Mouse (Mus musculus) neural tube, embryonic 12.5 days (tissue): Measurements from ENCODE around the gene Raver2. TPM values are rescaled to one million over a fixed set of nuclear protein-coding genes. Genes with fewer than 3 reads are reported as not detected.
A peak's percentile ranks its signal among the peaks of the same experiment; 100 is the strongest.

Experiments
- ATAC-seq: fragments of 200-750 bp; cut with Nextera tagmentation; 2 replicates; pipeline ENCODE4 v1.8.0; 2017; ENCODE audit warnings: low read depth, mild to moderate bottlenecking, moderate TSS enrichment, moderate library complexity; ENCODE audit not compliant: low FRiP score
- H3K27ac ChIP-seq: fragments of 300-500 bp; sonication (generic); 2 replicates; pipeline ENCODE4 v1.5.1; 2016
- H3K27me3 ChIP-seq: fragments of 300-500 bp; sonication (generic); replicated peaks from 2 replicates; pipeline ENCODE4 v1.6.1; 2016; ENCODE audit warnings: mild to moderate bottlenecking
- H3K36me3 ChIP-seq: fragments of 300-500 bp; sonication (generic); 2 replicates; pipeline ENCODE4 v1.6.1; 2016; ENCODE audit warnings: mild to moderate bottlenecking
- H3K4me1 ChIP-seq: fragments of 300-500 bp; sonication (generic); 2 replicates; pipeline ENCODE4 v1.6.1; 2016
- H3K4me2 ChIP-seq: fragments of 300-500 bp; sonication (generic); replicated peaks from 2 replicates; pipeline ENCODE4 v1.6.1; 2016; ENCODE audit warnings: mild to moderate bottlenecking
- H3K4me3 ChIP-seq: fragments of 300-500 bp; sonication (generic); 2 replicates; pipeline ENCODE4 v1.5.1; 2016
- H3K9ac ChIP-seq: fragments of 300-500 bp; sonication (generic); 2 replicates; pipeline ENCODE4 v1.6.1; 2016; ENCODE audit warnings: mild to moderate bottlenecking
- H3K9me3 ChIP-seq: fragments of 300-500 bp; sonication (generic); 2 replicates; pipeline ENCODE4 v1.6.1; 2016; ENCODE audit warnings: mild to moderate bottlenecking
- WGBS: fragments of 180-500 bp; shearing (Covaris S2); methylation state at CpG from one replicate; pipeline ENCODE4 v1.1.7; 2016; 5-methylcytosine and 5-hydroxymethylcytosine counted together
- polyA plus RNA-seq: library from polyadenylated mRNA; unstranded; fragments of >200 nt; fragmentation: Nextera tagmentation; extraction: Ambion mirVana; gene quantifications from 2 replicates; pipeline ENCODE4 v1.2.1, GENCODE M21; 2016

Gene Raver2
- polyA plus RNA-seq, 1 experiment from 2014 or later: 13.0 TPM

GRCm38 (mm10) chr4:101135013-101135412 is 66.2 kb downstream of the Raver2 start:
- WGBS: 89% methylated on average over 8 of the region's 8 CpGs
- H3K4me3 ChIP-seq: no peak overlapping the region
- no peaks in the 10 kb centered on the region for H3K9me3 ChIP-seq
- no peak for ATAC-seq
- H3K27me3 ChIP-seq: no peaks in the 10 kb centered on the region
- no peaks in the 10 kb centered on the region for H3K36me3 ChIP-seq
- H3K4me1 ChIP-seq: no peaks in the 10 kb centered on the region
- no peak overlapping the region for H3K9ac ChIP-seq
- no peak overlapping the region for H3K4me2 ChIP-seq
- H3K27ac ChIP-seq: no peak overlapping the region

- 92% methylated on average over 14 of the region's 14 CpGs for WGBS
- no peak for ATAC-seq
Measured at GRCm38 (mm10) chr4:101135909-101136308, 67.1 kb downstream of the Raver2 start.

GRCm38 (mm10) chr4:101137975-101138374 is 69.2 kb downstream of the Raver2 start:
- Histone ChIP-seq H3K4me1 (no peaks in the 10 kb centered on the region), H3K4me2 (no peak overlapping the region)
- 82% methylated on average over 11 of the region's 11 CpGs for WGBS

More at GRCm38 (mm10) chr4:101135909-101136308, 67.1 kb downstream of the Raver2 start:
- Histone ChIP-seq H3K4me1 (no peaks in the 10 kb centered on the region), H3K4me2 (no peak overlapping the region), H3K27me3 (no peaks in the 10 kb centered on the region), H3K9me3 (no peaks in the 10 kb centered on the region), H3K36me3 (no peaks in the 10 kb centered on the region), H3K9ac (no peak overlapping the region), H3K4me3 (no peak overlapping the region), H3K27ac (no peak overlapping the region)

GRCm38 (mm10) chr4:101141768-101142167 is 73.0 kb downstream of the Raver2 start:
- Histone ChIP-seq H3K4me1 (peaks cover 4% of the 10 kb centered on the region; the same call in 1 of the 2 replicates), H3K4me2 (no peak overlapping the region), H3K9ac (no peak overlapping the region), H3K27ac (no peak overlapping the region), H3K9me3 (no peaks in the 10 kb centered on the region), H3K36me3 (no peaks in the 10 kb centered on the region), H3K27me3 (no peaks in the 10 kb centered on the region), H3K4me3 (no peak overlapping the region)
- 84% methylated on average over 5 of the region's 5 CpGs for WGBS
- no peak for ATAC-seq

More at GRCm38 (mm10) chr4:101137975-101138374, 69.2 kb downstream of the Raver2 start:
- no peak overlapping the region for H3K27ac ChIP-seq
- H3K4me3 ChIP-seq: no peak overlapping the region
- ATAC-seq: no peak
- no peaks in the 10 kb centered on the region for H3K9me3 ChIP-seq
- no peak overlapping the region for H3K9ac ChIP-seq
- no peaks in the 10 kb centered on the region for H3K27me3 ChIP-seq
- H3K36me3 ChIP-seq: no peaks in the 10 kb centered on the region

- H3K9me3 ChIP-seq: no peaks in the 10 kb centered on the region
- H3K9ac ChIP-seq: no peak overlapping the region
- no peak overlapping the region for H3K27ac ChIP-seq
- 70% methylated on average over 4 of the region's 4 CpGs for WGBS
- no peak overlapping the region for H3K4me2 ChIP-seq
- H3K4me1 ChIP-seq: peaks cover 4% of the 10 kb centered on the region; the same call in 1 of the 2 replicates
- no peak for ATAC-seq
- no peaks in the 10 kb centered on the region for H3K27me3 ChIP-seq
- H3K36me3 ChIP-seq: no peaks in the 10 kb centered on the region
- no peak overlapping the region for H3K4me3 ChIP-seq
Measured at GRCm38 (mm10) chr4:101143901-101144300, 75.1 kb downstream of the Raver2 start.

- no peak overlapping the region for H3K9ac ChIP-seq
- peaks cover 4% of the 10 kb centered on the region; the same call in 1 of the 2 replicates for H3K4me1 ChIP-seq
- no peak overlapping the region for H3K27ac ChIP-seq
- 74% methylated on average over 4 of the region's 4 CpGs for WGBS
- no peak overlapping the region for H3K4me3 ChIP-seq
- ATAC-seq: no peak
- no peaks in the 10 kb centered on the region for H3K9me3 ChIP-seq
- H3K4me2 ChIP-seq: no peak overlapping the region
- H3K36me3 ChIP-seq: no peaks in the 10 kb centered on the region
- H3K27me3 ChIP-seq: no peaks in the 10 kb centered on the region
Measured at GRCm38 (mm10) chr4:101144361-101144760, 75.6 kb downstream of the Raver2 start.

- H3K36me3 ChIP-seq: 0 out of 2 replicates have a peak, but pooled peaks cover 3% of the 10 kb centered on the region
- H3K4me3 ChIP-seq: no peak overlapping the region
- H3K27me3 ChIP-seq: no peaks in the 10 kb centered on the region
- no peak overlapping the region for H3K9ac ChIP-seq
- no peak overlapping the region for H3K27ac ChIP-seq
- peaks cover 4% of the 10 kb centered on the region; the same call in 1 of the 2 replicates for H3K4me1 ChIP-seq
- no peaks in the 10 kb centered on the region for H3K9me3 ChIP-seq
- H3K4me2 ChIP-seq: no peak overlapping the region
- WGBS: 87% methylated on average over 7 of the region's 7 CpGs
- no peak for ATAC-seq
Measured at GRCm38 (mm10) chr4:101144790-101145189, 76.0 kb downstream of the Raver2 start.

GRCm38 (mm10) chr4:101146047-101146745 is 77.4 kb downstream of the Raver2 start:
- 25% methylated on average over 9 of the region's 9 CpGs for whole genome bisulfite sequencing
- Histone ChIP-seq H3K9ac (no peak overlapping the region), H3K36me3 (peaks cover 8% of the 10 kb centered on the region; the same call in 1 of the 2 replicates), H3K9me3 (no peaks in the 10 kb centered on the region), H3K4me3 (no peak overlapping the region), H3K4me2 (0 out of 2 replicates have a peak overlapping the region, but pooled peaks have one; percentile 23), H3K27me3 (no peaks in the 10 kb centered on the region), H3K27ac (no peak overlapping the region), H3K4me1 (peaks cover 4% of the 10 kb centered on the region; the same call in 1 of the 2 replicates)
- ATAC-seq: peak; percentile 82

- WGBS: 90% methylated on average over 11 of the region's 11 CpGs
- peaks cover 9% of the 10 kb centered on the region; the same call in 1 of the 2 replicates for H3K36me3 ChIP-seq
- no peaks in the 10 kb centered on the region for H3K27me3 ChIP-seq
- no peak overlapping the region for H3K27ac ChIP-seq
- H3K4me2 ChIP-seq: no peak overlapping the region
- no peaks in the 10 kb centered on the region for H3K9me3 ChIP-seq
- no peak overlapping the region for H3K4me3 ChIP-seq
- no peak overlapping the region for H3K9ac ChIP-seq
- H3K4me1 ChIP-seq: peaks cover 4% of the 10 kb centered on the region; the same call in 1 of the 2 replicates
- ATAC-seq: no peak
Measured at GRCm38 (mm10) chr4:101146891-101147655, 78.3 kb downstream of the Raver2 start.

GRCm38 (mm10) chr4:101155541-101155940 is 86.8 kb downstream of the Raver2 start:
- ATAC-seq: no peak
- peaks cover 41% of the 10 kb centered on the region for H3K36me3 ChIP-seq
- 88% methylated on average over 4 of the region's 4 CpGs for WGBS

GRCm38 (mm10) chr4:101157476-101157875 is 88.7 kb downstream of the Raver2 start:
- H3K4me1 ChIP-seq: no peaks in the 10 kb centered on the region
- ATAC-seq: no peak
- H3K9ac ChIP-seq: no peak overlapping the region
- no peak overlapping the region for H3K27ac ChIP-seq
- peaks cover 43% of the 10 kb centered on the region for H3K36me3 ChIP-seq
- no peak overlapping the region for H3K4me2 ChIP-seq
- no peaks in the 10 kb centered on the region for H3K27me3 ChIP-seq
- no peaks in the 10 kb centered on the region for H3K9me3 ChIP-seq
- WGBS: 93% methylated on average over 5 of the region's 5 CpGs
- H3K4me3 ChIP-seq: no peak overlapping the region

More at GRCm38 (mm10) chr4:101155541-101155940, 86.8 kb downstream of the Raver2 start:
- Histone ChIP-seq H3K27ac (no peak overlapping the region), H3K9ac (no peak overlapping the region), H3K4me2 (no peak overlapping the region), H3K4me3 (no peak overlapping the region), H3K9me3 (no peaks in the 10 kb centered on the region), H3K4me1 (no peaks in the 10 kb centered on the region), H3K27me3 (no peaks in the 10 kb centered on the region)

- 93% methylated on average over 6 of the region's 6 CpGs for WGBS
- no peak overlapping the region for H3K27ac ChIP-seq
- ATAC-seq: no peak
- H3K9ac ChIP-seq: no peak overlapping the region
- H3K4me1 ChIP-seq: no peaks in the 10 kb centered on the region
- H3K36me3 ChIP-seq: peaks cover 44% of the 10 kb centered on the region
- no peak overlapping the region for H3K4me3 ChIP-seq
- H3K27me3 ChIP-seq: no peaks in the 10 kb centered on the region
- no peak overlapping the region for H3K4me2 ChIP-seq
- no peaks in the 10 kb centered on the region for H3K9me3 ChIP-seq
Measured at GRCm38 (mm10) chr4:101158282-101158681, 89.5 kb downstream of the Raver2 start.
